Mouse (Mus musculus) limb, embryonic 12.5 days (tissue): Measurements from ENCODE around the gene Irf2bp2. TPM values are rescaled to one million over a fixed set of nuclear protein-coding genes. Genes with fewer than 3 reads are reported as not detected.

Source experiments
- ATAC-seq: fragments of 200-750 bp; cut with Nextera tagmentation; 2 replicates; pipeline ENCODE4 v1.8.0; 2017; ENCODE audit warnings: low read depth, moderate TSS enrichment; ENCODE audit not compliant: insufficient number of reproducible peaks, insufficient read depth, low FRiP score, low TSS enrichment
- H3K27ac ChIP-seq: fragments of 300-500 bp; sonication (generic); 2 replicates; pipeline ENCODE4 v1.5.1; 2016; ENCODE audit warnings: mild to moderate bottlenecking, moderate library complexity
- H3K27me3 ChIP-seq: fragments of 300-500 bp; sonication (generic); 2 replicates; pipeline ENCODE4 v1.6.1; 2016; ENCODE audit warnings: mild to moderate bottlenecking, moderate library complexity
- H3K36me3 ChIP-seq: fragments of 300-500 bp; sonication (generic); 2 replicates; pipeline ENCODE4 v1.6.1; 2016; ENCODE audit warnings: mild to moderate bottlenecking, moderate library complexity
- H3K4me1 ChIP-seq: fragments of 300-500 bp; sonication (generic); replicated peaks from 2 replicates; pipeline ENCODE4 v1.6.1; 2016
- H3K4me2 ChIP-seq: fragments of 300-500 bp; sonication (generic); 2 replicates; pipeline ENCODE4 v1.6.1; 2016; ENCODE audit warnings: mild to moderate bottlenecking, moderate library complexity
- H3K4me3 ChIP-seq: fragments of 300-500 bp; sonication (generic); replicated peaks from 2 replicates; pipeline ENCODE4 v1.5.1; 2016; ENCODE audit warnings: mild to moderate bottlenecking
- H3K9ac ChIP-seq: fragments of 300-500 bp; sonication (generic); replicated peaks from 2 replicates; pipeline ENCODE4 v1.6.1; 2016; ENCODE audit warnings: mild to moderate bottlenecking, moderate library complexity
- H3K9me3 ChIP-seq: fragments of 300-500 bp; sonication (generic); 2 replicates; pipeline ENCODE4 v1.6.1; 2016; ENCODE audit warnings: mild to moderate bottlenecking, moderate library complexity
- WGBS: fragments of 180-500 bp; shearing (Covaris S2); methylation state at CpG from one replicate; pipeline ENCODE4 v1.1.7; 2016; 5-methylcytosine and 5-hydroxymethylcytosine counted together
- polyA plus RNA-seq: library from polyadenylated mRNA; unstranded; fragments of >200 nt; fragmentation: Nextera tagmentation; extraction: Ambion mirVana; gene quantifications from 2 replicates; pipeline ENCODE4 v1.2.1, GENCODE M21; 2016

Gene Irf2bp2
- polyA plus RNA-seq, 1 experiment from 2014 or later: 11.0 TPM

DNA sequence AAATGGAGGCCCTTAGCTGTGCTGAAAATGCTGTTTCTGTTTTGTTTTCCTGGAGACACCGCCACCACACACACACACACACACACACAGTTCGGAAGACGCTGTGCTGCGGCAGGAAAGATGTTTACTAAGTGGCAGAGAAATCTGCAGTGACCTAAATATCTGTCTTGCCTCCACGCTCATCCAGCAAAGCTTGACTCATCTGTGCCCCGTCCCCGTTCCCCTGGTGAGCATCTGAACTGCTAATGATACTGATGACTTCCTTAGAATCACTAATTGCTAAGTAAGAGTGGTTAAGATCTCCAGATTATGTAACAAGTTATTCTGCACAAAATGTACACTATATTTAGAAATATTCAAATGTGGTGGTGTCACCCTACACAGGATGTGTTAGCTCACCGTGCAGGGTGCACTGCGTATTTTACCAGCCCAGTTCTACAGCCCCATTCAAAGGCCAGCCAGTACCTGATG is 8.2 kb downstream of the Irf2bp2 start:
- H3K36me3 ChIP-seq: peaks cover 32% of the 10 kb centered on the region
- H3K27me3 ChIP-seq: no peaks in the 10 kb centered on the region
- H3K9me3 ChIP-seq: no peaks in the 10 kb centered on the region
- H3K27ac ChIP-seq: peak overlapping the region; percentile 98
- H3K4me3 ChIP-seq: no peak overlapping the region
- WGBS: 69% methylated on average over 9 of the region's 9 CpGs
- H3K4me1 ChIP-seq: peaks cover 71% of the 10 kb centered on the region
- no peak for ATAC-seq
- H3K4me2 ChIP-seq: 0 out of 2 replicates have a peak overlapping the region, but pooled peaks have one; percentile 96
- 0 out of 2 replicates have a peak overlapping the region, but pooled peaks have one; percentile 4 for H3K9ac ChIP-seq

GRCm38 (mm10) chr8:126584844-126585231 is 8.9 kb downstream of the Irf2bp2 start:
- Histone ChIP-seq H3K9me3 (no peaks in the 10 kb centered on the region), H3K4me2 (peak overlapping the region; percentile 96), H3K36me3 (peaks cover 25% of the 10 kb centered on the region), H3K27me3 (no peaks in the 10 kb centered on the region), H3K9ac (peak overlapping the region; percentile 80; the same call in 1 of the 2 replicates), H3K27ac (peak overlapping the region; percentile 98), H3K4me3 (peak overlapping the region; percentile 53), H3K4me1 (peaks cover 64% of the 10 kb centered on the region)
- 10% methylated on average over 5 of the region's 5 CpGs for WGBS
- peak; percentile 28 for ATAC-seq

GRCm38 (mm10) chr8:126583971-126584843 is 9.6 kb downstream of the Irf2bp2 start:
- Histone ChIP-seq H3K36me3 (peaks cover 25% of the 10 kb centered on the region), H3K27me3 (no peaks in the 10 kb centered on the region), H3K9me3 (no peaks in the 10 kb centered on the region), H3K4me3 (peak overlapping the region; percentile 53), H3K27ac (peak overlapping the region; percentile 98), H3K4me1 (peaks cover 60% of the 10 kb centered on the region), H3K4me2 (peak overlapping the region; percentile 96), H3K9ac (peak overlapping the region; percentile 80)
- WGBS: 1% methylated on average over 67 of the region's 68 CpGs
- peak; percentile 84 for ATAC-seq

- Histone ChIP-seq H3K4me1 (peaks cover 53% of the 10 kb centered on the region), H3K27me3 (no peaks in the 10 kb centered on the region), H3K9ac (peak overlapping the region; percentile 80), H3K4me3 (peak overlapping the region; percentile 53), H3K4me2 (peak overlapping the region; percentile 96), H3K36me3 (peaks cover 18% of the 10 kb centered on the region), H3K9me3 (no peaks in the 10 kb centered on the region), H3K27ac (peak overlapping the region; percentile 98)
- peak; percentile 30; the same call in 1 of the 2 replicates for ATAC-seq
- 6% methylated on average over 13 of the region's 13 CpGs for WGBS
Observed at GRCm38 (mm10) chr8:126583534-126583933, 10.3 kb downstream of the Irf2bp2 start.

GRCm38 (mm10) chr8:126583018-126583417 is 10.8 kb downstream of the Irf2bp2 start:
- no peak for ATAC-seq
- Histone ChIP-seq H3K9ac (no peak overlapping the region), H3K4me1 (peaks cover 49% of the 10 kb centered on the region)

GRCm38 (mm10) chr8:126582509-126582908 is 11.3 kb downstream of the Irf2bp2 start:
- Histone ChIP-seq H3K4me3 (no peak overlapping the region), H3K27me3 (no peaks in the 10 kb centered on the region), H3K4me2 (no peak overlapping the region), H3K9me3 (no peaks in the 10 kb centered on the region), H3K9ac (no peak overlapping the region), H3K27ac (peak overlapping the region; percentile 98; the same call in 1 of the 2 replicates), H3K4me1 (peaks cover 44% of the 10 kb centered on the region), H3K36me3 (peaks cover 13% of the 10 kb centered on the region; the same call in 1 of the 2 replicates)
- no peak for ATAC-seq
- 47% methylated on average over 6 of the region's 6 CpGs for WGBS

More at GRCm38 (mm10) chr8:126583018-126583417, 10.8 kb downstream of the Irf2bp2 start:
- peaks cover 18% of the 10 kb centered on the region for H3K36me3 ChIP-seq
- 52% methylated on average over 2 of the region's 2 CpGs for WGBS
- H3K27ac ChIP-seq: peak overlapping the region; percentile 98
- H3K27me3 ChIP-seq: no peaks in the 10 kb centered on the region
- no peak overlapping the region for H3K4me3 ChIP-seq
- H3K9me3 ChIP-seq: no peaks in the 10 kb centered on the region
- H3K4me2 ChIP-seq: peak overlapping the region; percentile 96

GRCm38 (mm10) chr8:126581662-126582061 is 12.1 kb downstream of the Irf2bp2 start:
- no peak overlapping the region for H3K27ac ChIP-seq
- peaks cover 38% of the 10 kb centered on the region for H3K4me1 ChIP-seq
- no peak for ATAC-seq
- peaks cover 7% of the 10 kb centered on the region; the same call in 1 of the 2 replicates for H3K36me3 ChIP-seq
- WGBS: 94% methylated on average over 6 of the region's 6 CpGs
- H3K27me3 ChIP-seq: no peaks in the 10 kb centered on the region
- no peak overlapping the region for H3K4me3 ChIP-seq
- no peak overlapping the region for H3K4me2 ChIP-seq
- H3K9me3 ChIP-seq: no peaks in the 10 kb centered on the region
- H3K9ac ChIP-seq: no peak overlapping the region

DNA sequence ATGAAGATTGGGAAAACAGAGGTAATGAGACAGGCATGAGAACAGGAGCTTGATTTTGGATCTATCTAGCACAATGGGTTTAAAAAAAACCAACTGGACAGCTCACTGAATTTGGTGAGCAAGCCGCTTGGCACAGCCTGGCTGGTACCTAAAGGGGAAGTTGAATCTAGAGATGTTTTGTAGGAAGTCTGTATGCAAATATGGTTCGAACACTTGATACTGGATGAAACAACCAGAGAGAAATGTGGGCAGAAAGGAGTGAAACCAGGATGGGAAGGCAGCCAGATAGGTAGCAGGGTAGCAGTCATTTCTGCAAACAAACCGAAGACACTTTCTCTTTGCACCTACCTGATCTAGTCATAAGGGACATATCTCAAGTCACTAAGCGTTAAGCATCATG is 13.0 kb downstream of the Irf2bp2 start:
- Histone ChIP-seq H3K4me3 (no peak overlapping the region), H3K27me3 (no peaks in the 10 kb centered on the region), H3K27ac (no peak overlapping the region), H3K36me3 (0 out of 2 replicates have a peak, but pooled peaks cover 2% of the 10 kb centered on the region), H3K4me1 (peaks cover 33% of the 10 kb centered on the region), H3K9me3 (no peaks in the 10 kb centered on the region), H3K9ac (no peak overlapping the region), H3K4me2 (no peak overlapping the region)
- no peak for ATAC-seq
- WGBS: 94% methylated on average over 4 of the region's 4 CpGs

- Histone ChIP-seq H3K4me3 (no peak overlapping the region), H3K27me3 (no peaks in the 10 kb centered on the region), H3K27ac (no peak overlapping the region), H3K9me3 (no peaks in the 10 kb centered on the region), H3K36me3 (no peaks in the 10 kb centered on the region), H3K4me2 (no peak overlapping the region), H3K4me1 (peaks cover 26% of the 10 kb centered on the region), H3K9ac (no peak overlapping the region)
- 80% methylated on average over 1 of the region's 1 CpGs for WGBS
- no peak for ATAC-seq
Observed at GRCm38 (mm10) chr8:126580086-126580485, 13.7 kb downstream of the Irf2bp2 start.

DNA sequence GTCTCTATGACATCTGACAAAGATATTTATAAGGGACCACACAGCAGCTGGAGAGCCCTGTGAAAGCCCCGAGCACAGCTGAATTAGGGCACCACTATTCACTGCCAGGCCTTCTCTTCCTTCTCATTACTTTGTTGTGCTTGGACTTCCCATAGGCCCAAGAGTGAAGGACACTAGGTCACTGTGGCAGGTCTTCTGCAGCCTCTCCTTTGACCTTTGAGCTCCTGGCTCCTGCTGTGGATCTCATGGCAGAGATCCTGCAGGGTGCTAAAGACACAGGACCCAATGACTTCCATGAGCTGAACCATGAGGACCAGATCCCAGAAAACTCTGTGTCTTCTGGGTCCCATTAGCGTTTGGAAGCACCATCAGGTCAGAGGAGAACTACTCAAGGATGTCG is 15.1 kb downstream of the Irf2bp2 start:
- no peak overlapping the region for H3K27ac ChIP-seq
- H3K4me3 ChIP-seq: no peak overlapping the region
- H3K36me3 ChIP-seq: no peaks in the 10 kb centered on the region
- no peaks in the 10 kb centered on the region for H3K27me3 ChIP-seq
- H3K9me3 ChIP-seq: no peaks in the 10 kb centered on the region
- no peak overlapping the region for H3K4me2 ChIP-seq
- H3K4me1 ChIP-seq: peaks cover 12% of the 10 kb centered on the region
- WGBS: 77% methylated on average over 3 of the region's 3 CpGs
- no peak for ATAC-seq
- H3K9ac ChIP-seq: no peak overlapping the region

DNA sequence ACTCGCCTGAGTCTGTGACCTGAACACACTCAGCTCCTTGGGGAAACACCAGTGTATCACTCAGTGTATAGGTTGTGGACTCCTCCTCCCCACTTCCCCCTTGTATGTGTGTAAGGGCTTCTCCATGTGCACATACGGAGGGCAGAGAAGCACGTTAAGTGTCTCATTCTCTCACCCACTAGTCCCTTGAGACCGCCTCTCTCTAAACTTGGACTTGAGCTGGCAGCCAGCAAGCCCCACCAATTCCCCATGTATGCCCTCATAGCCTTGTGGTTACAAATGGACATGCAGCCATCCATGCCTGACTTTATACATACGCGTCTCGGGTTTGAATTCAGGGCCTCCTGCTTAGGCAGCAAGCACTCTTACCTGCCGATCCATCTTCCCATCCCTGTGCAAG is 16.9 kb downstream of the Irf2bp2 start:
- no peak for ATAC-seq
- WGBS: 87% methylated on average over 8 of the region's 8 CpGs
- Histone ChIP-seq H3K27ac (no peak overlapping the region), H3K4me1 (no peaks in the 10 kb centered on the region), H3K36me3 (no peaks in the 10 kb centered on the region), H3K4me2 (no peak overlapping the region), H3K9ac (no peak overlapping the region), H3K27me3 (no peaks in the 10 kb centered on the region), H3K4me3 (no peak overlapping the region), H3K9me3 (0 out of 2 replicates have a peak, but pooled peaks cover 2% of the 10 kb centered on the region)
